Mouse (Mus musculus): ENCODE results near the gene Ddx54. TPM values are rescaled to one million over a fixed set of nuclear protein-coding genes. Genes with fewer than 3 reads are reported as not detected.

The Ddx54 gene
- polyA plus RNA-seq, 1 experiment from 2014 or later: 33.1 TPM

GRCm38 (mm10) chr5:120609246-120609775, 3.2 kb upstream of the Ddx54 start:
- no peaks in the 10 kb centered on the region for H3K27me3 ChIP-seq (ENCODE audit: control insufficient read depth, insufficient read depth, low read length)
- H3K36me3 ChIP-seq (ENCODE audit: control insufficient read depth, insufficient read depth, low read length): no peaks in the 10 kb centered on the region
- no peak overlapping the region for H3K4me2 ChIP-seq (ENCODE audit: low read depth, severe bottlenecking)
- ATAC-seq (ENCODE audit: insufficient number of reproducible peaks, low FRiP score, low TSS enrichment, low read depth): no peak
- no peak overlapping the region for H3K9ac ChIP-seq (ENCODE audit: low read length)
- no peak for DNase-seq (ENCODE audit: low spot score)
- WGBS: 89% methylated on average over 16 of the region's 16 CpGs
- no peak overlapping the region for H3K27ac ChIP-seq (replicated peaks; ENCODE audit: low read depth, low read length)
- no peaks in the 10 kb centered on the region for H3K9me3 ChIP-seq (ENCODE audit: control insufficient read depth, low read length)
- H3K4me1 ChIP-seq (ENCODE audit: control insufficient read depth, insufficient read depth, low read length): peaks cover 12% of the 10 kb centered on the region
- no peak overlapping the region for H3K4me3 ChIP-seq (ENCODE audit: low read depth, low read length)

DNA sequence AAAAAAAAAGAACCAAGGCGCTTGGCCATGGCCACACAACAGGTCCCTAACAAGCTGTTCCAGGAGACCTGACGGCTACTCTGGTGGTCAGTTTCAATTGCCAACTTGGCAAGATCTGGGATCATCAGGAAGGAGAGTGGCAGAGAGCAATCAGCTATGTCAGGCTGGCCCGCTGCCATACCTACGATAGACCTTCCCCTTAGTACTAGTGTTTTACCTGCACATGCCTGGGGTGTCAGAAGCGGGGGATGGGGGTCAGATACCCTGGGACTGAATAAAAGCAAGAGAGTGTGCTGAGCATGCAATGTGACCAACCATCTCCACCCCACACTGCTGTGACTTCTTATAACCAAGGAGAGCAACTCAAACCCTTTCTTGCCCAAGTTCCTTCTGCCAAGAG, 1.6 kb upstream of the Ddx54 start:
- DNase-seq (ENCODE audit: low spot score): no peak
- H3K4me2 ChIP-seq (ENCODE audit: low read depth, severe bottlenecking): no peak overlapping the region
- peaks cover 12% of the 10 kb centered on the region for H3K4me1 ChIP-seq (ENCODE audit: control insufficient read depth, insufficient read depth, low read length)
- ATAC-seq (ENCODE audit: insufficient number of reproducible peaks, low FRiP score, low TSS enrichment, low read depth): no peak
- no peaks in the 10 kb centered on the region for H3K27me3 ChIP-seq (ENCODE audit: control insufficient read depth, insufficient read depth, low read length)
- 91% methylated on average over 5 of the region's 5 CpGs for WGBS
- peaks cover 2% of the 10 kb centered on the region; the same call in 1 of the 2 replicates for H3K36me3 ChIP-seq (ENCODE audit: control insufficient read depth, insufficient read depth, low read length)
- H3K9me3 ChIP-seq (ENCODE audit: control insufficient read depth, low read length): no peaks in the 10 kb centered on the region
- no peak overlapping the region for H3K4me3 ChIP-seq (ENCODE audit: low read depth, low read length)
- no peak overlapping the region for H3K9ac ChIP-seq (ENCODE audit: low read length)
- H3K27ac ChIP-seq (replicated peaks; ENCODE audit: low read depth, low read length): no peak overlapping the region

GRCm38 (mm10) chr5:120611416-120611815, 1.1 kb upstream of the Ddx54 start:
- H3K36me3 ChIP-seq (ENCODE audit: control insufficient read depth, insufficient read depth, low read length): peaks cover 3% of the 10 kb centered on the region; the same call in 1 of the 2 replicates
- H3K4me3 ChIP-seq (ENCODE audit: low read depth, low read length): peak overlapping the region; percentile 70
- H3K9me3 ChIP-seq (ENCODE audit: control insufficient read depth, low read length): no peaks in the 10 kb centered on the region
- no peaks in the 10 kb centered on the region for H3K27me3 ChIP-seq (ENCODE audit: control insufficient read depth, insufficient read depth, low read length)
- DNase-seq (ENCODE audit: low spot score): no peak
- H3K4me1 ChIP-seq (ENCODE audit: control insufficient read depth, insufficient read depth, low read length): peaks cover 12% of the 10 kb centered on the region
- no peak overlapping the region for H3K27ac ChIP-seq (replicated peaks; ENCODE audit: low read depth, low read length)
- WGBS: 54% methylated on average over 8 of the region's 8 CpGs
- ATAC-seq (ENCODE audit: insufficient number of reproducible peaks, low FRiP score, low TSS enrichment, low read depth): no peak
- no peak overlapping the region; the same call in 1 of the 2 replicates for H3K9ac ChIP-seq (ENCODE audit: low read length)
- H3K4me2 ChIP-seq (ENCODE audit: low read depth, severe bottlenecking): peak overlapping the region; percentile 60

DNA sequence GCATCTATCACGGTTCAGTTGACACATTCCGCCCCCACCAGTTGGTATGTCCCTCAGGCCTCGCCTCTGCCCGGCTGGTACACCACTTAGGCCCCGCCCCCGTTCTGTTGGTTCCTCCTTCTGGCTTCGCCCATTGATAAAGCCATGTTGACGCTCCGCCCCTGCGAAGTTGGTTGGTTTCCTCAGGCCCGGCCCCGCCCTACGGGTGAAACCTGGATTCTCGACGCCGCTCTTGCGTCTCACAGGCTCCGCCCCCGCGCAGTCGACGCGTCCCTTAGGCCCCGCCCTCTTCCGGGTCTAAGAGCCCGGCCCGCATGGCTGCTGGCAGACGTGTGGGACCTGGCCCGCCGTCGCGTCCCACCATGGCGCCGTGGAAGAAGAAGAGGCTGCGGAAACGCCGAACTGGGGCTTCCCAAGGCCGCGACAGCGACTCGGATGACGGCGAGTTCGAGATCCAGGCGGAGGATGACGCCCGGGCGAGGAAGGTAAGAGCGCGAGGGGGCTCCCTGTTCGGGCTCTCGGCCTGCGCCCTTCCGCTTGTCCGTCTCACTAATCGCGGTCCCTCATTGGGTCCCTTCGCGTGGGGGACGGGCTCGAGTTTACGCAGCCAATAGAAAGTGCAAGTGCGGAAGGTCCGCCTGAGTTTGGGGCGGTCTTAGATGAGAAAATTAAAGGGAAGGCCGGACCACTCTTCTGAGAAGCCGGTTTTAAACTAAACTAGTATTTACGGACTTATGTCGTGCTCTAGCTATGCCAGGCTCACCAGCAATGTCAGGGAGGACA, 474 bp downstream of the Ddx54 start:
- Histone ChIP-seq H3K27ac (replicated peaks; ENCODE audit: low read depth, low read length) (peak overlapping the region; percentile 56), H3K36me3 (ENCODE audit: control insufficient read depth, insufficient read depth, low read length) (peaks cover 9% of the 10 kb centered on the region; the same call in 1 of the 2 replicates), H3K27me3 (ENCODE audit: control insufficient read depth, insufficient read depth, low read length) (no peaks in the 10 kb centered on the region), H3K9me3 (ENCODE audit: control insufficient read depth, low read length) (no peaks in the 10 kb centered on the region), H3K4me3 (ENCODE audit: low read depth, low read length) (peak overlapping the region; percentile 70), H3K4me2 (ENCODE audit: low read depth, severe bottlenecking) (peak overlapping the region; percentile 60), H3K4me1 (ENCODE audit: control insufficient read depth, insufficient read depth, low read length) (peaks cover 12% of the 10 kb centered on the region), H3K9ac (ENCODE audit: low read length) (peak overlapping the region; percentile 70)
- DNase-seq (ENCODE audit: low spot score) (peak; percentile 99), ATAC-seq (ENCODE audit: insufficient number of reproducible peaks, low FRiP score, low TSS enrichment, low read depth) (peak; percentile 93)
- WGBS: under 1% methylated on average over 69 of the region's 69 CpGs

DNA sequence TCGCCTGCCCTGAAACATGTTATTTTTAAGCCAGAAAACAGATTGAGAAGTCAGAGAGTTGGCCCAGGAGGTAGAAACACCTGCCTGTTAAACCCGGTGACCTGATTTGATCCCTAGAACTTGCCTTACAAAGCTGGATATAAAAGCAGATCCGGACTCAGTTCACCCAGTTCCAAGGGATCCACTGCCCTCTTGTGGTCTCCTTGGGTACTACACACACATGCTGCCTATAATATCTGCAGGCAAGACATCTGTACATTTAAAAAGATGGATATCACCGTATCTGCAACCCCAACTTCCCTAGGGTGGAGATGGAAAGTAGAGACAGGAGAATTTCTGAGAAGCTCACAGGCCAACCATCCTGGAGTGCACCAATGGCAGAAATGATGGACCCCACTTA, 3.4 kb downstream of the Ddx54 start:
- Histone ChIP-seq H3K27ac (replicated peaks; ENCODE audit: low read depth, low read length) (no peak overlapping the region), H3K4me1 (ENCODE audit: control insufficient read depth, insufficient read depth, low read length) (peaks cover 11% of the 10 kb centered on the region), H3K9ac (ENCODE audit: low read length) (no peak overlapping the region), H3K36me3 (ENCODE audit: control insufficient read depth, insufficient read depth, low read length) (peaks cover 28% of the 10 kb centered on the region), H3K4me3 (ENCODE audit: low read depth, low read length) (no peak overlapping the region), H3K4me2 (ENCODE audit: low read depth, severe bottlenecking) (no peak overlapping the region), H3K9me3 (ENCODE audit: control insufficient read depth, low read length) (no peaks in the 10 kb centered on the region), H3K27me3 (ENCODE audit: control insufficient read depth, insufficient read depth, low read length) (no peaks in the 10 kb centered on the region)
- no peak for ATAC-seq (ENCODE audit: insufficient number of reproducible peaks, low FRiP score, low TSS enrichment, low read depth)
- 94% methylated on average over 4 of the region's 4 CpGs for WGBS
- peak; percentile 72 for DNase-seq (ENCODE audit: low spot score)

DNA sequence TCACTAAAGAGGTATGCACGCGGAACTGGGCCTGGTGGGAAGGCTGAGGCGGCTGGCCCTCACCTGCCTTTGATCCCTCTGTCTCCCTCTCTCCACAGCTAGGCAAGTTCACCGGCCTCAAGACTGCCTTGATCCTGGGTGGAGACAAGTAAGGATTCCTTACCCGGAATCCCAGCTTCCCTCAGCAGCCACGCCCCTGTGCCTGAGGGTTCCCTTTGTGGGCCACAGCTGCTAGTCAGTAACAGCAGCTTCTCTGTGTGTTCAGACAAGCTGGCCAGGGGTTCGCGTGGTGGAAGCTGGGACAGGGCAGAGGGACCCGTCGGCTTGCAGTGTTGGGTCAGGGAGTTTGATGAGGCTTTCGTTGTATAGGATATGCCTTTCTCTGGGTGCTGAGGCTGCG, 6.2 kb downstream of the Ddx54 start:
- Histone ChIP-seq H3K27me3 (ENCODE audit: control insufficient read depth, insufficient read depth, low read length) (no peaks in the 10 kb centered on the region), H3K4me1 (ENCODE audit: control insufficient read depth, insufficient read depth, low read length) (peaks cover 8% of the 10 kb centered on the region; the same call in 1 of the 2 replicates)

GRCm38 (mm10) chr5:120619201-120619600, 6.7 kb downstream of the Ddx54 start:
- Histone ChIP-seq H3K27ac (replicated peaks; ENCODE audit: low read depth, low read length) (no peak overlapping the region), H3K9ac (ENCODE audit: low read length) (no peak overlapping the region), H3K4me2 (ENCODE audit: low read depth, severe bottlenecking) (no peak overlapping the region), H3K4me1 (ENCODE audit: control insufficient read depth, insufficient read depth, low read length) (peaks cover 5% of the 10 kb centered on the region; the same call in 1 of the 2 replicates), H3K4me3 (ENCODE audit: low read depth, low read length) (no peak overlapping the region), H3K27me3 (ENCODE audit: control insufficient read depth, insufficient read depth, low read length) (no peaks in the 10 kb centered on the region), H3K36me3 (ENCODE audit: control insufficient read depth, insufficient read depth, low read length) (peaks cover 35% of the 10 kb centered on the region), H3K9me3 (ENCODE audit: control insufficient read depth, low read length) (no peaks in the 10 kb centered on the region)
- ATAC-seq (ENCODE audit: insufficient number of reproducible peaks, low FRiP score, low TSS enrichment, low read depth) (no peak), DNase-seq (ENCODE audit: low spot score) (peak; percentile 80)
- 14% methylated on average over 5 of the region's 5 CpGs for WGBS

More for the DNA sequence above, 6.2 kb downstream of the Ddx54 start:
- WGBS: 87% methylated on average over 12 of the region's 12 CpGs
- Histone ChIP-seq H3K9ac (ENCODE audit: low read length) (no peak overlapping the region), H3K27ac (replicated peaks; ENCODE audit: low read depth, low read length) (no peak overlapping the region), H3K9me3 (ENCODE audit: control insufficient read depth, low read length) (no peaks in the 10 kb centered on the region), H3K4me2 (ENCODE audit: low read depth, severe bottlenecking) (no peak overlapping the region), H3K4me3 (ENCODE audit: low read depth, low read length) (no peak overlapping the region), H3K36me3 (ENCODE audit: control insufficient read depth, insufficient read depth, low read length) (peaks cover 35% of the 10 kb centered on the region)
- DNase-seq (ENCODE audit: low spot score) (no peak), ATAC-seq (ENCODE audit: insufficient number of reproducible peaks, low FRiP score, low TSS enrichment, low read depth) (no peak)

GRCm38 (mm10) chr5:120620375-120621077, 8.0 kb downstream of the Ddx54 start:
- no peak for ATAC-seq (ENCODE audit: insufficient number of reproducible peaks, low FRiP score, low TSS enrichment, low read depth)
- Histone ChIP-seq H3K27me3 (ENCODE audit: control insufficient read depth, insufficient read depth, low read length) (no peaks in the 10 kb centered on the region), H3K4me2 (ENCODE audit: low read depth, severe bottlenecking) (no peak overlapping the region), H3K4me1 (ENCODE audit: control insufficient read depth, insufficient read depth, low read length) (peaks cover 5% of the 10 kb centered on the region; the same call in 1 of the 2 replicates), H3K9ac (ENCODE audit: low read length) (no peak overlapping the region), H3K36me3 (ENCODE audit: control insufficient read depth, insufficient read depth, low read length) (peaks cover 42% of the 10 kb centered on the region), H3K4me3 (ENCODE audit: low read depth, low read length) (no peak overlapping the region), H3K27ac (replicated peaks; ENCODE audit: low read depth, low read length) (no peak overlapping the region), H3K9me3 (ENCODE audit: control insufficient read depth, low read length) (no peaks in the 10 kb centered on the region)
- DNase-seq (ENCODE audit: low spot score): peak; percentile 87
- WGBS: 71% methylated on average over 18 of the region's 18 CpGs

Measured in limb, embryonic 11.5 days (tissue).